Mouse (Mus musculus) liver, embryonic 16.5 days (tissue): ENCODE measurements around the gene Tex101. TPM values are rescaled to one million over a fixed set of nuclear protein-coding genes. Genes with fewer than 3 reads are reported as not detected.
"Not testable (repeated sequence)": the region's sequence is repeated elsewhere in the genome, so short reads cannot be mapped to it uniquely, and the experiment has no call there.

Experiments used
- ATAC-seq: fragments of 200-750 bp; cut with Nextera tagmentation; 2 replicates; pipeline ENCODE4 v1.8.0; 2017; ENCODE audit warnings: low read depth, mild to moderate bottlenecking, moderate number of reproducible peaks, moderate library complexity
- H3K27ac ChIP-seq: fragments of 300-500 bp; sonication (generic); 2 replicates; pipeline ENCODE4 v1.5.1; 2014; ENCODE audit warnings: mild to moderate bottlenecking, low read length
- H3K27me3 ChIP-seq: fragments of 300-500 bp; sonication (generic); 2 replicates; pipeline ENCODE4 v1.6.1; 2014; ENCODE audit warnings: low read depth, low read length, mixed read lengths; ENCODE audit not compliant: control insufficient read depth, insufficient read depth
- H3K36me3 ChIP-seq: fragments of 300-500 bp; sonication (generic); 2 replicates; pipeline ENCODE4 v1.6.1; 2014; ENCODE audit warnings: mild to moderate bottlenecking; ENCODE audit not compliant: control insufficient read depth, insufficient read depth
- H3K4me1 ChIP-seq: fragments of 300-500 bp; sonication (generic); 2 replicates; pipeline ENCODE4 v1.6.1; 2014; ENCODE audit warnings: low read depth, low read length, mixed read lengths; ENCODE audit not compliant: control insufficient read depth
- H3K4me2 ChIP-seq: fragments of 300-500 bp; sonication (generic); 2 replicates; pipeline ENCODE4 v1.6.1; 2014; ENCODE audit warnings: low read depth, low read length, mixed read lengths
- H3K4me3 ChIP-seq: fragments of 300-500 bp; sonication (generic); 2 replicates; pipeline ENCODE4 v1.5.1; 2014; ENCODE audit warnings: low read depth, mild to moderate bottlenecking, low read length
- H3K9ac ChIP-seq: fragments of 300-500 bp; sonication (generic); 2 replicates; pipeline ENCODE4 v1.6.1; 2014; ENCODE audit warnings: low read depth, low read length
- H3K9me3 ChIP-seq: fragments of 300-500 bp; sonication (generic); replicated peaks from 2 replicates; pipeline ENCODE4 v1.6.1; 2016; ENCODE audit warnings: low read length; ENCODE audit not compliant: control insufficient read depth
- WGBS: fragments of 180-500 bp; shearing (Covaris S2); extraction: QIAGEN DNeasy Blood & Tissue Kit; methylation state at CpG from one replicate; pipeline ENCODE4 v1.1.7; 2014; ENCODE audit not compliant: insufficient replicate concordance; 5-methylcytosine and 5-hydroxymethylcytosine counted together
- polyA plus RNA-seq: library from polyadenylated mRNA; unstranded; fragments of >200 nt; fragmentation: Nextera tagmentation; extraction: Ambion mirVana; gene quantifications from 2 replicates; pipeline ENCODE4 v1.2.1, GENCODE M21; 2015

The Tex101 gene
- polyA plus RNA-seq, 1 experiment from 2014 or later, result not detected

- H3K27ac ChIP-seq, result no peak overlapping the region
- no peaks in the 10 kb centered on the region for H3K27me3 ChIP-seq
- H3K9ac ChIP-seq, result no peak overlapping the region
- H3K4me2 ChIP-seq, result no peak overlapping the region
- no peak for ATAC-seq
- H3K4me1 ChIP-seq, result no peaks in the 10 kb centered on the region
- H3K36me3 ChIP-seq, result no peaks in the 10 kb centered on the region; the same call in 1 of the 2 replicates
- H3K9me3 ChIP-seq, result no peaks in the 10 kb centered on the region
- WGBS, result 63% methylated on average over 6 of the region's 6 CpGs
- H3K4me3 ChIP-seq, result no peak overlapping the region
These were observed 53.5 kb downstream of the Tex101 start for GRCm38 (mm10) chr7:24622967-24623366.

- H3K4me3 ChIP-seq, result no peak overlapping the region
- ATAC-seq, result no peak
- H3K9ac ChIP-seq, result no peak overlapping the region
- H3K36me3 ChIP-seq, result no peaks in the 10 kb centered on the region; the same call in 1 of the 2 replicates
- no peaks in the 10 kb centered on the region for H3K9me3 ChIP-seq
- H3K4me2 ChIP-seq, result no peak overlapping the region
- no peaks in the 10 kb centered on the region for H3K4me1 ChIP-seq
- WGBS, result 65% methylated on average over 3 of the region's 3 CpGs
- H3K27ac ChIP-seq, result no peak overlapping the region
- H3K27me3 ChIP-seq, result no peaks in the 10 kb centered on the region
These were observed 55.3 kb downstream of the Tex101 start for GRCm38 (mm10) chr7:24621193-24621592.

- no peak overlapping the region for H3K9ac ChIP-seq
- H3K4me1 ChIP-seq, result no peaks in the 10 kb centered on the region
- no peak for ATAC-seq
- 69% methylated on average over 13 of the region's 13 CpGs for WGBS
- no peaks in the 10 kb centered on the region; the same call in 1 of the 2 replicates for H3K36me3 ChIP-seq
- no peak overlapping the region for H3K4me3 ChIP-seq
- no peak overlapping the region for H3K27ac ChIP-seq
- no peaks in the 10 kb centered on the region for H3K27me3 ChIP-seq
- H3K4me2 ChIP-seq, result no peak overlapping the region
- no peaks in the 10 kb centered on the region for H3K9me3 ChIP-seq
These were observed 56.6 kb downstream of the Tex101 start for GRCm38 (mm10) chr7:24619671-24620397.

- H3K4me3 ChIP-seq, H3K4me1 ChIP-seq, H3K9ac ChIP-seq, H3K27ac ChIP-seq, H3K9me3 ChIP-seq, H3K4me2 ChIP-seq, H3K36me3 ChIP-seq, ATAC-seq, H3K27me3 ChIP-seq: not testable (repeated sequence)
- 78% methylated on average over 8 of the region's 8 CpGs for WGBS
These were observed 58.1 kb downstream of the Tex101 start for GRCm38 (mm10) chr7:24618374-24618773.

Other genes starting within 250 kb of the Tex101 start
- not detected in 2 replicates for gene Irgc1, start 224.4 kb downstream of the Tex101 start, polyA plus RNA-seq
- 5.9 and 6.6 TPM in 2 replicates for gene Plaur, start 214.2 kb downstream of the Tex101 start, polyA plus RNA-seq
- 0.24 TPM in 1 of 2 replicates, not detected in the other for gene Cadm4, start 194.7 kb downstream of the Tex101 start, polyA plus RNA-seq
- 2.7 and 3.2 TPM in 2 replicates for gene Zfp428, start 169.7 kb downstream of the Tex101 start, polyA plus RNA-seq
- gene AC161166.1, start 164.2 kb downstream of the Tex101 start, polyA plus RNA-seq, result not detected in 2 replicates
- 1.1 and 1.3 TPM in 2 replicates for gene Irgq, start 146.0 kb downstream of the Tex101 start, polyA plus RNA-seq
- gene Pinlyp, start 130.6 kb downstream of the Tex101 start, polyA plus RNA-seq, result not detected in 2 replicates
- 35.4 and 40.8 TPM in 2 replicates for gene Xrcc1, start 130.4 kb downstream of the Tex101 start, polyA plus RNA-seq
- 26.4 and 26.5 TPM in 2 replicates for gene Ethe1, start 89.1 kb downstream of the Tex101 start, polyA plus RNA-seq
- 0.25 and 0.30 TPM in 2 replicates for gene Zfp575, start 89.0 kb downstream of the Tex101 start, polyA plus RNA-seq
- 0.08 and 0.18 TPM in 2 replicates for gene Phldb3, start 65.9 kb downstream of the Tex101 start, polyA plus RNA-seq
- 0.05 TPM in 1 of 2 replicates, not detected in the other for gene Lypd3, start 40.1 kb downstream of the Tex101 start, polyA plus RNA-seq
- gene BC049730, start 32.6 kb upstream of the Tex101 start, polyA plus RNA-seq, result not detected in 2 replicates
- not detected in 2 replicates for gene Gm4763, start 50.2 kb upstream of the Tex101 start, polyA plus RNA-seq
- 13.6 and 18.1 TPM in 2 replicates for gene Cd177, start 83.6 kb upstream of the Tex101 start, polyA plus RNA-seq
- 3.1 and 3.5 TPM in 2 replicates for gene Ceacam10, start 100.5 kb upstream of the Tex101 start, polyA plus RNA-seq
- 1.2 and 1.4 TPM in 2 replicates for gene Gm9844, start 185.5 kb upstream of the Tex101 start, polyA plus RNA-seq
- gene Lypd4, start 193.3 kb upstream of the Tex101 start, polyA plus RNA-seq, result not detected in 2 replicates
- gene Dmrtc2, start 193.4 kb upstream of the Tex101 start, polyA plus RNA-seq, result not detected in 2 replicates
- gene Rps19, start 207.7 kb upstream of the Tex101 start, polyA plus RNA-seq, result 1,002 and 1,147 TPM in 2 replicates
- 10.5 and 13.9 TPM in 2 replicates for gene Cd79a, start 220.7 kb upstream of the Tex101 start, polyA plus RNA-seq
- 35.1 and 38.0 TPM in 2 replicates for gene Arhgef1, start 226.2 kb upstream of the Tex101 start, polyA plus RNA-seq